Mouse (Mus musculus): ENCODE measurements at regions not wholly inside any gene's neighbourhood (a gene's known extent, or its start where the extent isn't known, plus 50 kb on each side); places are given as distances from the start of the nearest gene placed in this dataset.

GRCm38 (mm10) chr10:46356775-46357174 is 779.1 kb downstream of the Hace1 start:
- no peak for TF ChIP-seq CTCF (IDR thresholded peaks at IDR 0.05; ENCODE audit: low read depth)
- no peak for TF ChIP-seq EP300 (IDR thresholded peaks at IDR 0.05; ENCODE audit: low read depth)
